Mouse (Mus musculus) T-helper 1 cell (primary cell): ENCODE measurements around the gene Fam120a.

Experiments used
- in situ Hi-C: fragments of 300-600 bp; cut with MboI, MseI; formaldehyde crosslinking; loops from one replicate; pipeline ENCODE4 v1.15.1; 2025; ENCODE audit warnings: high pct_unique_total_duplicates

Fam120a gene

DNA sequence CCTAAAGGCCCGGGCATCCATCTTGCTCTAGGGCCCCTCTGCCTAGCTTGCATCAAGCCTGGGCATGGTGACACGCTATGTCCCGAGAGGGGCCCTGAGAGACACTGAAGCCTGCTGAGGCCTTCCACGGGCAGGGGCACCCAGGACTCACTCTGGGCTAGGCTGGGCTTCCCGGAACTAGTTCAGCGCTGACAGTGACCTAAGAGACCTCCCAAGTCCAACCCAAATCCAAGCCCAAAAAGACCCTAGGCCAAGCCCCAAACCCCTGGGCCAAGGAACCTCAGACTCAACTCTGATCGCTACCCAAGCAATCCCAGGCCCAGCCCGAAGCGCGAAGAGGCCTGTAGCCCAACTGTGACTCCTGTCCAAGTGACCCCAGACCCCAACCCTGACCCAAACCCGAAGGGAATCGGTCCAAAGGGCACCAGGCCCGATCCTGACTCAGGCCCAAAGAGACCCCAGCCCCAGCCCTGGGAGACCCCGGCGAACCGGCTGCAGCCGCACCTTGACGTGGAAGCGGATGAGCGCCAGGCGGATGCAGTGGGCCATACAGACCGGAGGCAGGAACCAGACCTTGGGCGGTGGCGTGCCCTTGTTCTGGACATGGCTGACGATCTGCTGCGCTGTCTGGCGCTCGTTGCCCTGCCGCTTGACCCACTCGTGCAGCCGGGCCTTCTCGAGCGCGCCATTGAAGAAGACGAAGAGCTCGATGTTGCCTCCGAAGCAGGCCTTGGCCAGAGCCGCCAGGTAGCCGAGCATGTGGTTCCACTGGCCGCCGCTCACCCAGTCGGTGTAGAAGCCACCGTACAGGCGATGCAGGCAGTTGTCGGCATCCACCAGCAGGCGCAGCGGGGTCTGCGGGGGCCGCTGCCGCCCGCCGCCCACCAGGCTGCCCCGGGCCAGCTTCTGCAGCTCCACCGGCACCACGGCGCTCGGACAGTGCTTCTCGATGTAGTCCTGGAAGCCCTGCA is 681 bp downstream of the Fam120a start:
- in situ Hi-C loops = no loop called here

DNA sequence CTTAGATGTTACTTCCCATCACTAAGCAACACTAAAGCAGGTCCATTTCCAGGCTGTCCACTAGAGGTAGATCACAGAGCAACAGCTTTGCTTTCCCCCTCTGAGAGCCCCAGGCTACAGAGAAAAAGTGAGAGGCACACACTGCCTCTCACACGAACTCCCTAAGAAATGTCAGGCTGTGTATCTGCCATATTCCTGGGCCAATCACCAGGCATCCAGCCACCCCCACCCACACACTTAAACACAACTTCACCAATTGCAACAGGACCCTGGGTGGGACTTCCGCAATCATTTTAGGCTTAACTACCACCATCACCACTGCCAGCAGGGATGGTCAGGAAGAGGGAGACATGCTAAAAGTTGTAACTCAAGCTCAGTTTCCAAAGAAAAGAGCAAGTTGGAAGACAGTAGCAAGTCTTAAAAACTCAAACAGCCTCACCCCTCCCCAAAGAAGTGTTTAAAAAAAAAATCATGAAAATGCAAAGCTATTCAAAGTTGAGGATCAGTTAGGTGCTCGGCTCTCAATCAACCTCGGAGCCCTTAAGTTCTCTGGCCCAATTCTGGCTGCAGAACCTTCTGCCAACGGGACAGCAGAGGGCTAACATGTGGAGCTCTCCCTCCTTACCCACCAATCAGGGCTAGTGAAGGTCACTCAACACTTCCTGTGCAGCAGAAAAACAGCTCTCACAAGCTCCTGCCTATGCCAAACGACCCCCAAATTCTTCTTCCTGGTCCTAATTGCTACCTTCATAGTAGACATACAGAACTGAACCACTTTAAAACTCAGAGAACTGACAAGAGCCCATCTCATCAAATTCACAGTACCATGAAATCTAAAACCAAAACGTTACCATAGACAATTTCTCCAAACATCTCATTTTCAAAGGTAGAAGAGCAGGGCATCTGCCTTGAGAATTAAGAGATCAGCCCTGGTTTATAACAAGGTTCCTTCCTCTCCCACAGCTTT is 2.0 kb downstream of the Fam120a start:
- in situ Hi-C loops = no loop called here

DNA sequence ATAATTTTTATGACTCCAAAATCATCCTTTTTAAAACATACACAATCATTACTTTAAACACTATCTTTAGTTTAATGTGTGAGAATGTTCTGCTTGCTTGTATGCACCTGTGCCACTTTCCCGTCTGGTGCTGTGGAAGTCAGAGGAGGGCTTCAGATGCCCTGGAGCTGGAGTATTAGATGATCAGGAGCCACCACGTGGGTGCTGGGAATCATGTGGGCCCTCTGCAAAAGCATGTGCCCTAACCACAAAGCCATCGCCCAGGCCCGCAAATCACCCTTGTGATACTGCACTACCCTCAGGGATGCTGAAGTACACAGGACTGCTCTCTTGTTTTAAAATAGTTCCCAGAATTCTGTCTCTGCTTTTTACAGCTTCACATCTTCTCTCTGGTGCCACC is 3.0 kb downstream of the Fam120a start:
- in situ Hi-C loops = no loop called here

DNA sequence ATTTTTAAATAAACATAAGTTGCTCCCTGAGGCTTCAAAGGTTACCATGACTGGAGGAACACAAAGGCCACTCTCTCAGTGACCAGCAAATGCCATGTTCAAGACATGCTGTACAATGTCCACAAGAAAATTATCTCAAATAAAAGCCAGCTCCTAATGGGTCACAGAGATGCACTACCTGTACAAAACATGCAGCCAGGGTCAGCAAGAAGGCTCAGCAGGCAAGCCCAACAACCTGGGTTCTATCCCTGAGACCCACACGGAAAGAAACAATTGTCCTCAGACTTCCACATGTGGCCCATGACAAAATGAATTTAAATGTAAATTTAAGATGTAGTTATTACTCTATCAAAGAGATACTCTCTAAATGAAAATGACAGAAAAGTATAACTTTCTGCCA is 4.7 kb downstream of the Fam120a start:
- in situ Hi-C loops = no loop called here

DNA sequence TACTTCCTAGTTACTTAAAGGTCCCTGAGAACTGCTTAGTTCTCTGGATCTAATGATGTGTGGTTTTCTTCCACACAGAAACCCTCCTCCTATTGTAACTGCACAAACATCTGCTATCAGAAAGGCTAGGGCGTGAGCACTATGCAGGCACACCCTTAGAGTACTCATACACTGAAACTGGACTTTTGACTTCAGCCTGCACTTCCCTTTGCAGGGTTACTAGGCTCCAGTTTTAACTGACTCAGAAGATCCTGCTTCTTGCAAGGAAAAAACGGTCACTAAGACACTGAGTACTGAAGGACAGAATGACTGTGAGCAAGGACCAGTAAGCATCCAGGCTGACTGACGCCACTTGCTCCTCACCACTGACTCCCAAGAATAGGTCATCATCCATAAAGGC is 5.3 kb downstream of the Fam120a start:
- in situ Hi-C loops = no loop called here

DNA sequence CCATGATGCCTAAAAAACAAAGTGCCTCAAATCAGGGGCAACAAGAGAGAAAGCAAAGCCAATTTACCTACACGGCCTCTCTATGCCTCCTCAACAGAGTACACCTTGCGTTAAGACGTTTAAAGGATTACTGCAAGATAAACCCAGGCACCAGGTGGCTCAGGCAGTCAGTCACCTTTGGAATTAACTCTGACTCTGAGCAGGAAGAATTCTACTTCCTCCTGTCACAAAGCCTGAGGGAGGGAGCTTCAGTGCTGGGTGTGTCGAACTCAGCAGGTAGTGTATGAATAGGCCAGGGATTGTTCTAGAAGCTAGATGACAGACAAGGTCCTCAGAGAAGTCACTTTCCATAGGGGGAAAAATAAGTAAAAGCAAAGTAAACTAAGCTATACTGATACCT is 9.2 kb downstream of the Fam120a start:
- in situ Hi-C loops = no loop called here

DNA sequence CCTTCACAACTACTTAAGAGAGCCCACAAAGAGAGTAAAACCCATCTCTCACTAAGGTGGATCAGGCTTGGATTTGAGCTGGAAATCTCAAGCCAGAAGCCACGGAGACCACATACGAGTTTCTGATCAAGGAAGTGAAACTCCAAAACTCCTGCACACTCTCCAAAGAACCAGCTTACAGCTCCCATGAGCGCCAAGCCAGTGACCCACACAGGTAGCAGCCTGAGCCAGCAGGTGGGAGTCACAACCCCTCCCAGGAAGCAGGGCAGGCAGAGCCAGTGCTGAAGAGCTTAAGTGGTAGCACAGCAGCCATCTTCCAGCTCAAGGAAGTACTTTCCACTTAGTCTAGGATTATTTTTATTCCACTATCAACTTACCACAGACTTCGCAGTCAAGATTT is 13.0 kb downstream of the Fam120a start:
- in situ Hi-C loops = no loop called here

DNA sequence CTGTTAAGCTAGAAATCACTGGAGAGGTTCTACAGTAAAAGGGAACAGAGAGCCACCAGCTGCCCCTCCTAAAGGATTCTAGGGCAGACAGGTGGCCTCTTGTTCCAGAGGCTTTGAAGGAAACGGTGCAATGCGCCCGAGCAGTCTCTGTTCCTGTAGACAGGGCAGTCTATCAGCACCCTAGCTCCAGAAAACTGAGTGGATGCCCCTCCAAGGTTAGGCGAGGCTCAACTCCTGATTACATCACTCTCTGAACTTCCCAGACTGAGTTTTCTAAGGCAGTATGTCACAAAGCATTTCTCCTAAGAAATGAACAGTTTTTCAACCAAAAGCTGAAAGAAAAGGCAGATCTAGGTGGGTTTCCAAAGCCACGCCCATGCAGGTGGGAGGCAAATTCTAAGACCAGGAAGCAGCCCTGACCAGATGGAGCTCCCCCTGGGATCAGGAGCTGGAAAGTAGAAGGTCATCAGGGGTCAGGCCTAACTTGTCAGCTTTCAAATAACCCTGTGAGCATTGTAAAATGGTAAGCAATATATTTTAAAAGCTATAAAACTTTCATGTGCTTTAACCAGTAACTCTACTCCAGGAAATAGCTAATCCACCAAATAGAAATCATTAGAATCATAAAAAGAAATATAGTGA is 17.1 kb downstream of the Fam120a start:
- in situ Hi-C loops = no loop called here

DNA sequence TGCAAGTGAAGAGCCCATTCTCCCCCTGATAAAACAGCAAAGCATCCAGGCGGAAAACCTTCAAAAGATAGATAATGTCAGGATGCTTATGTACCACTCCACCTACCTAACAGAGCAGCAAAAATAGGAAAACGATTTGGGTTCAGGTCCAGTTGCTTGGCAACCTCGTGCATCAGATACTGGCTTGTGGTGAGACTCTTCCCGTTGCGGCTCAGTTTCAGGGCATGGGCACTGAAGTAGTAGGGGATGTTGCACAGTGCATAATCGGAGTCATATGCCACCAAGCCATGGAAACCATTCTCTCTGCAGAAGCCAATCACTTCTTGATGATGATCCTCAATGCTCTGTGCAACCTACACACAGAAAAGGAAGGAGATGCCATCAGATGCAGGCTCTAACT is 18.9 kb downstream of the Fam120a start:
- in situ Hi-C loops = no loop called here

DNA sequence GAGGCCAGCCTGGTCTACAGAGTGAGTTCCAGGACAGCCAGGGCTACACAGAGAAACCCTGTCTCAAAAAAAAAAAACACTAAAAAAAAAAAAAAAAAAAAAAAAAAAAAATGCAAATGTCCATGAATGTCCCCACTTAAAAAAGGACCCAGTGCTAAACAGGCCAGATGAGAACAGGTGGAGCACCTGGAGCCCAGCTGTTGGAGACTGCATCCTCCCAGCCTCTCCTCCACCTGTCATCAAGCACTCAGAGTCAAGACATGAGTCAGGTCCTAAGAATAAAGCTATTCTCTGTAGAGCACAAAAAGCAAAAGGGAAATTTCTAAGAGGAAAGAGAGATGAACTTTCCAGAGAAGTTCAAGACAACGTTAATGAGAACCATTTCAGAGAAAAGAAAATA is 23.2 kb downstream of the Fam120a start:
- in situ Hi-C loops = no loop called here

DNA sequence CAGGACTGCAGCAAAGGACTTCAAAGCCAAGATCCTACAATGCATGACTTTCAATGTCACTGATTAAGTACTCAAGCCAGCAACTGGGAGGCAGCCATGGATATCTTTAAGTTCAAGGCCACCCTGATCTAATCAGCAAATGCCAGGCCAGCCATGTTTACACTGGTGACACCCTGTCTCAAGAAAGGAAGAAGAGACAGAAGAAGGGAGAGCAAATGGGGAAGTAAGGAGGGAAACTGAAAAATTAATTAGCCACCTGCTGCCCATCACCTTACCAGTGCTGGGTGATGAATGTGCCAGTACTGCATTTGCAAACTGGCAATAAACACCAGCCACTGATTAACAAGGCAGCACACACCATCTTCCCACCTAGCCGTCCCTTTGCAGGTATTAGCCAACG is 25.3 kb downstream of the Fam120a start:
- in situ Hi-C loops = no loop called here

DNA sequence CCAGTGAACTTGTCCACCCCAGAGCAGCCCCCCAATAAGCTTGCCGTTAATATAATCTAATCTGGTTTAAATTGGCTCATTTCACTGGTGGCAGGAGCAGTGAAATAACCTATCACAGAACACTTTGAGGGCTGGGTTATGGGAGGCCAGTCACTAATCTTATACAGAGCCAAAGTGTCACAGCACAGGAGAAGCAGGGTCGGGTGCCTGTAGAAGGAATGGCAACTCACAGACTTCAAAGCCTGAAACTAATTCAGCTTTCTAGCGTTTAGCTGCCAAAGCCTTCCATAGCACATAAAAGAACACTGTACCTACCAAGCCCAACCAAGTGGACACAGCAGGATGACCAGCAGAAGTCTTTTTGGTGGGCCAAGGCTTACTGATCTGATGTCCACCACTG is 26.0 kb downstream of the Fam120a start:
- in situ Hi-C loops = no loop called here

DNA sequence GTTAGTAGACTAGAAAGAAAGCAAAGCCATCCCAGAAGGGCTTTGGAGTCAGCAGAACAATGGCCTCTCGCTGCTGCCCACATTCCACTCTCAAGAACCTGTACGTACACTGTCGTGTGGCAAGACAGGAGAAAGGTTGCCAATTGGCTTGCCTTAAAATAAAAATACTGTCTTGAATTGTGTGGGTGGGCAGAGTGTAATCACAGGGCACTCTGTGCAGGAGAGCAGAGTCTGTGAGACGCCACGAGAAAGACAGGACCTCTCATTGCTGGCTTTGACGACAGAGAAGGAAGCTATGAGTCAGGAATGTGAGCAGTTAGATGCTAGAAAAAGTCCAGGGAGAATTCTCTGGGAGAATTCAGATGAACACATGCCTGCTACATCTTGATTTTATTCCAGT is 33.2 kb downstream of the Fam120a start:
- in situ Hi-C loops = no loop called here

DNA sequence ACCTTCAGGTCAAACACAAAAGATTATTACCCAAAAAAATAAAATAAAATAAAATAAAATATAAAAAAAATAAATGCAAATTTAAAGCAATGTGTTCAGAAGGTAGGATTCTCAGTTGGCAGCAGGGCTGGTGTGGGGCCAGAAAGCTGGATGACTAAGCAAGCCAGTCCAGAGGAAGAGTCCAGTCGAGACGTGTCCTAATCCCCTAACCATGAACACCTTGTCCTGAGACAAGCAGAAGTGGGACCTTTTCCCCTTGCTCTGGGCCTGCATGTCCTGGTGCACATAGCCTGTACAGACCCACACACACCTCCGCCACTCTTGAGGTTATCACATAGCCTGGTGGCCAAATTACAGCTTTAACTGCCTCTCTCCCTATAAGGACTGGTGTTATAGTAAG is 35.1 kb downstream of the Fam120a start:
- in situ Hi-C loops = no loop called here

DNA sequence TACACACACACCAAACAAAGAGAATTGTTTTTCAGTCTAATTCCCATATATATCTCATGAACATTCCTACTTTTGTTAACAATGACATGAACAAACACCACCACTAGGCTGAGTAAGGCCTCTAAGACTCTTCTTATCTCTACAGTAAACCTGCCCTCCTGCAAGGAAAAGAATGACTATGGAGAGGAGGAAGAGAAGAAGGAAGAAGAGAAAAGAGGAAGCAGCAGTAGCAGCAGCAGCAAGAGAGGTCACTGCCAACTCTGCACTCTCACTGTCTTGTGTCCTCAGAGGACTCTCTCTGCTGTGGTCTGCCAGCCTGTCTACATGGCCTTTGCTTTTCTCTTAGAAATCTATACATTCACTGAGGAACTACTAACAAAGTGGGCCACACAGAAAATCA is 36.1 kb downstream of the Fam120a start:
- in situ Hi-C loops = no loop called here

DNA sequence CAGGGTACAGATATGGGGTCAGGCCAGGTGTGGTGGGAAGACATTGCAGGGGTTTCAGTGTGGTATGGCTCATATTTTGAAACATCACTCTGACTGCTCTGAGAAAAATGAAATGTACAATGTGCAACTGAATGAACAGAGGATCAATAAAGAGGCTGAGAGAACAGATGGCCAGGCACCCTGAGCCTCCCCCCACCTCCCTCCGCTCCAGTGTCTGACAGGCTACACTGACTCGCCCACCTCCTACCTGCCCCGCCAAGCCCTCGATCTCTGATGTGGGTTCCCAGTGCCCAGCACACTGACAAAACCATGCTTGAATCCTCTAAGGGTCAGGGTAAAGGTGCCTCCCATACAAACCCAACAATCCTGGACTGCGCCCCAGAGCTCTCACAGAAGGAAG is 36.6 kb downstream of the Fam120a start:
- in situ Hi-C loops = no loop called here

DNA sequence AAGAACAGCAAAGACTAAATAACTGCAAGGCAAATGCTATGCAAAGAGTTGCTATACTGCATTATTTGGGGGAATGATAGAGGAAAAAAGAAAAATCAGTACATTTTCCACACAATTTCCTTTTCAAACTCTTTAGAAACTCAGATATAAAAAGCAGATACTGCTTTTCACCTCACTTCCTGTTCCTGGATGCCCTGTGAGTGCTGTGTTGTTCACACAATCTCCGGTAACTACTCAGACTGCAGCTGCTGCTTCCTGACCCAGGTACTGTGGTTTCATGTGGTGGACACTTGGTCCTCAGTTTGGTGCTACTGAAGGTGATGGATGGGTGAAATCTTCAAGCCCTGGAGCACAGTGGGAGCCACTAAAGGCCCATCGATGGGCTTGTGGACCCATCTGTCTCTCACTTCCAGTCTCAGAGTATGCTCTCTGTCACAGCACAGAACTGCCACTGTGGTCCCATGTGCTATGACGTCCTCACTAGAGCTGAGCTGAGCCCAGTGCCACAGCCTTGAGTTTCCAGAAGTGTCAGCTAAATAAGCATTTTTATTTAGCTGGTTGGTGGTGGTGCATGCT is 38.2 kb downstream of the Fam120a start:
- in situ Hi-C loops = no loop called here

DNA sequence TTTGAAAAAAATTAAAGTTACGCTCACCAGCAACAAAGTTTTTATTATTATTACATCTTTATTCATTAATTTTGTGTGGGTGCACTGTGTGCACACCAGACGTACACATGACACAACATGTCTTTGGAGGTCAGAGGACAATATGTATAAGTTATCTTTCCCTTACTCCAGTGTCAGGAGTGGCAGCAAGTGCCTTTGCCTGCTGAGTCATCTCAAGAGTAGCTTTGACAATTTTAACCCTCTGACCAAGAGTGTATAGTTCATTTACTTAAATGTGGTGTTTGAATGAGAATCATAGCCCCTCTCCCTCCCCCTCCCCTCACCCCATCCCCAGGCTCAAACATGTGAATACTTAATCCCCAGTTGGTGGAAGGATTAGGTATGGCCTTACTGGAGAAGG is 40.2 kb downstream of the Fam120a start:
- in situ Hi-C loops = no loop called here

DNA sequence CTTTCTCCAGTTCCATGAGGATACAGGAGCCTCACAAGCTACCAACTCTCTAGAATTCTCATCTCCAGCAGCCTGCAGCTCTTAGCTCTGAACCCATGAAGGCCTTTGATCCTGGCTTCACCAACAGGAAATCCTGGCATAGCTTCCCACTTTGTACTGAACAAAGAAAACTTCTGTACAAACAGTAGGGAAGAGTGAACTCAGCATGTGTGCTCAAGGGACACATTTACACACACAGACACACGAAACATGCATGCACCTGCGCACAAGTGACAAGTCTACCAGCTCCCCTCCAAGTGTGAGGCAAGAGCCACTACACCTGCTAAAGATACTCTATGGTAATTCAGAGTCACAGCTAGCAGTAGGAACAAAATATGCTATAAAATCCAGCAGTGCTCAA is 45.1 kb downstream of the Fam120a start:
- in situ Hi-C loops = loop anchor here (25.0 kb wide), 1 partner anchor 790 kb away; no protein-coding TSS in a partner anchor

DNA sequence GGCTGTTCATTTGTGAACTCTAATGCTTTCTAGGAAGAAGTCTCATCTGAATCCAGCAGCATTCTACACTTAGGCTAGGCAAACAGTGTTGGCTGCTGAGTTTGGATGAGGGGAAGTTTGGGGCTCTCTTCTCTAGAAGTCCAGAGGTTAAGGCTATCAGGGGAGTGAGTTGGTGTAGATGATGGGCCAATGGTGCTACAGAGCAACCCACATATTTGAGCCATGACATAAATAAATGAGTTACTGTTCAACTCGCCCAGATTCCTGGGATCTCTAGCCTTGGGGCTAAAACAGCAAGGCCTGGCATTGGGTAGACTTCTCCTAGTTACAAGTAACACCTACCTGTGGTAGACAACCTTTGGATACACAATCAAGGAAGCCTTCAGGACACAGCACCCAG is 46.6 kb downstream of the Fam120a start:
- in situ Hi-C loops = loop anchor here (25.0 kb wide), 1 partner anchor 791 kb away; no protein-coding TSS in a partner anchor

DNA sequence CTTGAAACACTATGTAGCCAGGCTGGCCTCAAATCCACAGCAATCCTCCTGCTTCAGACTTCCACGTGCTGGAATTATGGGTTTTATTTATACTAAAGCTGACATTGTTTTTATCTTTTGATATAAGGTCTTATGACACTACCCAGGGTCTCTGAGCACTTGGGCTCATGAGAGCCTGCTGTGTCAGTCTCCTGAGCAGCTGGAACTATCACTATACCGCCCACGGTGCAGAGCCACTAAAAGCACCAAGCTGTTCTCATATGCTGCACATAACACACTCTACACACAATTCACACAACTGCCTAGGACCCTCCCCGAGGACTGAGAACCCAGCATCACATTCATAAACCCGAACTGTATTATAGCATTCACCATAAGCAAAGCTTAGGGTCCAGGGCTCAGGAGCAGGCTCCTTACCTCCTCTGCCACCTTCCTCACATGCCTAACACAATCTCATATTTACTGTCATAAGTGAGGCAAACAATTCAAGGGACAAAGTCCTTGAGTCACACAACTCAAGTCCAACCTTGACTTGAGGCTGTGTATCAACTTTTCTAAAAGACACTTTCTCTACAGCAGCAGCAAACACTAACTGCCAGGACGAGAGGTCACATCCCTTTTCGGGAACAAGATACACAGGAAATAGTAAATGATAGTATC is 47.9 kb downstream of the Fam120a start:
- in situ Hi-C loops = loop anchor here (25.0 kb wide), 1 partner anchor 792 kb away; no protein-coding TSS in a partner anchor
